Mouse (Mus musculus): ENCODE results near the gene Arsg. TPM values are rescaled to one million over a fixed set of nuclear protein-coding genes. Genes with fewer than 3 reads are reported as not detected.

Gene Arsg
- total and polyA plus RNA-seq, 3 experiments, result 0.79 to 3.3 (median 1.4) TPM

- H3K4me3 ChIP-seq (replicated peaks in 1 of 3; ENCODE audit: low read depth in 2 of 3, low read length in 2 of 3, poor library complexity in 1 of 3), result no peak overlapping the region
- peaks cover 12% of the 10 kb centered on the region for H3K9me3 ChIP-seq (replicated peaks; ENCODE audit: low read length)
- no peak overlapping the region for H3K9ac ChIP-seq (ENCODE audit: insufficient read depth, low read depth)
- TF ChIP-seq IRF4 (IDR thresholded peaks at IDR 0.05; ENCODE audit: low read depth, low read length) (no peak), ELF1 (IDR thresholded peaks at IDR 0.05; ENCODE audit: low read depth, low read length) (no peak), GABPA (IDR thresholded peaks at IDR 0.05; ENCODE audit: insufficient replicate concordance, low read depth, low read length) (no peak)
- no peak overlapping the region for H3K4me2 ChIP-seq (ENCODE audit: insufficient read depth, low read depth, poor library complexity, severe bottlenecking)
- H3K79me2 ChIP-seq (replicated peaks; ENCODE audit: control insufficient read depth, extremely low read depth, insufficient read depth, poor library complexity, severe bottlenecking), result no peaks in the 10 kb centered on the region
- H3K27ac ChIP-seq (ENCODE audit: insufficient read depth, low read depth), result no peak overlapping the region
- peaks cover 0 to 10% of the 10 kb centered on the region in 2 experiments; a peak in 2 of 4 replicates for H3K4me1 ChIP-seq (ENCODE audit: control insufficient read depth in 1 of 2, insufficient read depth in 2 of 2)
- in situ Hi-C loops (cut with MboI; ENCODE audit: low pct_ligation_motif_present, low pct_unique_long_range_greater_than_20kb, low sequenced_read_pairs) (no loop called here), dilution Hi-C loops (cut with MboI; ENCODE audit: extremely low pct_ligation_motif_present, extremely low pct_unique_long_range_greater_than_20kb, low sequenced_read_pairs) (no loop called here)
- no peak for DNase-seq (ENCODE audit: extremely low read depth)
- H3K36me3 ChIP-seq (replicated peaks in 1 of 2; ENCODE audit: control insufficient read depth in 1 of 2, insufficient read depth in 1 of 2, low read length in 1 of 2), result no peaks in the 10 kb centered on the region
- H3K27me3 ChIP-seq (replicated peaks), result no peaks in the 10 kb centered on the region
Observed at GRCm38 (mm10) chr11:109485398-109486045, 12.3 kb downstream of the Arsg start.

DNA sequence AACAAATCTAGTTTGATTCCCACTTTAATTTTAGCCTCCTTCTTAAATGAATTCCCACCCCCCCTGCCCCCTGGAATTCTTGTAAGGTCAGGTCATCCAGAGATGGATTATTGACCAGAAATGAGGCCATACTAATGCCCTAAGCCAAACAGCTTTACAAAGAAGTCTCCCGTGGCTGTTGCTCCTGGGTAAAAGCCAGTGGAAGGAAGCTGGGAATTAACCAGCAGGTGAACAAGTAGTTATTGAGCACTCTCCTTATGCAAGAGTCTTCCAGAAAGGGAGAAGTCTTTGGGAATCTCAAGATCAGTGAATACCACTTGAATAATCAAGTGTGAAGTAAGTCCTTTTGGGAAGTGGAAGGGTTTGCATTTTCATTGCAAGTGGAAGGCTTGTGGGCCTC, 13.9 kb downstream of the Arsg start:
- in situ Hi-C loops (cut with MboI; ENCODE audit: low pct_ligation_motif_present, low pct_unique_long_range_greater_than_20kb, low sequenced_read_pairs), result no loop called here
- TF ChIP-seq CHD2 (IDR thresholded peaks at IDR 0.05; ENCODE audit: low read length) (no peak), MEF2A (IDR thresholded peaks at IDR 0.05; ENCODE audit: borderline replicate concordance, low read depth, low read length) (no peak), MXI1 (IDR thresholded peaks at IDR 0.05; ENCODE audit: low read depth, low read length) (no peak), NELFE (IDR thresholded peaks at IDR 0.05; ENCODE audit: low read depth, low read length) (no peak), RCOR1 (conservative IDR thresholded peaks at IDR 0.05; ENCODE audit: low read depth, low read length) (no peak), USF2 (conservative IDR thresholded peaks at IDR 0.05; ENCODE audit: low read depth, low read length) (no peak), KAT2A (IDR thresholded peaks at IDR 0.05; ENCODE audit: insufficient replicate concordance, low read length) (no peak), GABPA (IDR thresholded peaks at IDR 0.05; ENCODE audit: insufficient replicate concordance, low read depth, low read length) (no peak), IRF4 (IDR thresholded peaks at IDR 0.05; ENCODE audit: low read depth, low read length) (no peak), UBTF (IDR thresholded peaks at IDR 0.05; ENCODE audit: low read depth, low read length) (no peak), CTCF (conservative IDR thresholded peaks at IDR 0.05 in 1 of 2, IDR thresholded peaks at IDR 0.05 in 1 of 2; ENCODE audit: low read depth in 2 of 2, low read length in 2 of 2) (no peak), PAX5 (IDR thresholded peaks at IDR 0.05; ENCODE audit: low read length) (no peak), MAX (IDR thresholded peaks at IDR 0.05; ENCODE audit: low read length) (no peak), ZC3H11A (IDR thresholded peaks at IDR 0.05; ENCODE audit: low read depth, low read length) (no peak), POLR2A (IDR thresholded peaks at IDR 0.05; ENCODE audit: low read depth, low read length) (no peak), RAD21 (IDR thresholded peaks at IDR 0.05; ENCODE audit: low read depth, low read length) (no peak), HCFC1 (IDR thresholded peaks at IDR 0.05; ENCODE audit: low read depth, low read length) (no peak), ZKSCAN1 (IDR thresholded peaks at IDR 0.05; ENCODE audit: borderline replicate concordance, low read depth, low read length) (no peak), USF1 (IDR thresholded peaks at IDR 0.05; ENCODE audit: low read depth, low read length) (no peak), MAZ (IDR thresholded peaks at IDR 0.05; ENCODE audit: low read depth, low read length) (no peak)
- no peak overlapping the region for H3K4me3 ChIP-seq (replicated peaks in 1 of 3; ENCODE audit: low read depth in 2 of 3, low read length in 2 of 3, poor library complexity in 1 of 3)
- H3K4me2 ChIP-seq (ENCODE audit: insufficient read depth, low read depth, poor library complexity, severe bottlenecking), result no peak overlapping the region
- no peaks in the 10 kb centered on the region for H3K27me3 ChIP-seq (replicated peaks)
- no peaks in the 10 kb centered on the region for H3K36me3 ChIP-seq (replicated peaks in 1 of 2; ENCODE audit: control insufficient read depth in 1 of 2, insufficient read depth in 1 of 2, low read length in 1 of 2)
- no peaks in the 10 kb centered on the region for H3K79me2 ChIP-seq (replicated peaks; ENCODE audit: control insufficient read depth, extremely low read depth, insufficient read depth, poor library complexity, severe bottlenecking)
- dilution Hi-C loops (cut with MboI; ENCODE audit: extremely low pct_ligation_motif_present, extremely low pct_unique_long_range_greater_than_20kb, low sequenced_read_pairs), result no loop called here
- H3K4me1 ChIP-seq (ENCODE audit: control insufficient read depth in 1 of 2, insufficient read depth in 2 of 2), result peaks cover 4 to 14% of the 10 kb centered on the region in 2 experiments
- H3K27ac ChIP-seq (ENCODE audit: insufficient read depth, low read depth), result no peak overlapping the region
- H3K9me3 ChIP-seq (replicated peaks; ENCODE audit: low read length), result peaks cover 12% of the 10 kb centered on the region
- no peak for DNase-seq (ENCODE audit: extremely low read depth)
- H3K9ac ChIP-seq (ENCODE audit: insufficient read depth, low read depth), result no peak overlapping the region

All from CH12.LX (cell line).